Mouse (Mus musculus) layer of hippocampus, adult 2 months (tissue): ENCODE results near the gene Atp23. TPM values are rescaled to one million over a fixed set of nuclear protein-coding genes. Genes with fewer than 3 reads are reported as not detected.

Experiments
- DNase-seq, 2 experiments: peaks; one replicate each; pipeline ENCODE4 v3.0.0; 2022; ENCODE audit warnings: low spot score in 2 of 2
- H3K27ac ChIP-seq: fragments of 200-600 bp; 2 replicates; pipeline ENCODE4 v1.8.1; 2022
- H3K4me3 ChIP-seq: fragments of 200-600 bp; 2 replicates; pipeline ENCODE4 v1.8.1; 2022; ENCODE audit warnings: mild to moderate bottlenecking
- CTCF ChIP-seq: fragments of 200-600 bp; conservative IDR thresholded peaks from 2 replicates; pipeline ENCODE4 v1.8.1; 2022; ENCODE audit warnings: antibody characterized with exemption, mild to moderate bottlenecking, moderate library complexity
- total RNA-seq, 2 experiments: library from RNA; stranded (reverse); gene quantifications; 2 replicates each; pipeline ENCODE4 v1.2.3; 2021

The Atp23 gene
- total RNA-seq, 2 experiments from 2014 or later: 9.0 to 10.0 TPM

- DNase-seq: no peak
- H3K27ac ChIP-seq: no peak overlapping the region
- peak; percentile 13; the same call in 1 of the 2 replicates for TF ChIP-seq CTCF
- H3K4me3 ChIP-seq: no peak overlapping the region
Measured at GRCm38 (mm10) chr10:126895891-126896290, 5.3 kb downstream of the Atp23 start.

DNA sequence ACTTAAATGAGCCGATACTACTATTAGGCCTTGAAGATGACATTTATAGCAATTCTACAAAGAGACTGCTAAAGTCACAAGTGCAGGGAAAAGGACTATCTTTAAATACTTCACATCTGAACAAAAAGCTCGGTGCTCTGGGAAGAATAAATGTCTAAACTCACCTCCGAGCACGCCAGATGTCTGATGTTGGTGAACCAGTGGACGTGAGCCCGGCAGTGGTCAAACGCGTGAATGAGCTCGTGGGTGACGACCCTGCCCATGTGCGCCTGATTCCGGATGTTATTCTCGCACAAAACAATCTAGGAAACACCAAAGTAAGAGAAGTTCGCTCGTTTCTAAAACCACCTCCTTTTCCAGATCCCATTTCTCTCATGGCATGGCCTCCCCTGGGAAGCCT, 7.1 kb downstream of the Atp23 start:
- Histone ChIP-seq H3K4me3 (no peak overlapping the region), H3K27ac (no peak overlapping the region)
- DNase-seq: no peak
- TF ChIP-seq CTCF: no peak

DNA sequence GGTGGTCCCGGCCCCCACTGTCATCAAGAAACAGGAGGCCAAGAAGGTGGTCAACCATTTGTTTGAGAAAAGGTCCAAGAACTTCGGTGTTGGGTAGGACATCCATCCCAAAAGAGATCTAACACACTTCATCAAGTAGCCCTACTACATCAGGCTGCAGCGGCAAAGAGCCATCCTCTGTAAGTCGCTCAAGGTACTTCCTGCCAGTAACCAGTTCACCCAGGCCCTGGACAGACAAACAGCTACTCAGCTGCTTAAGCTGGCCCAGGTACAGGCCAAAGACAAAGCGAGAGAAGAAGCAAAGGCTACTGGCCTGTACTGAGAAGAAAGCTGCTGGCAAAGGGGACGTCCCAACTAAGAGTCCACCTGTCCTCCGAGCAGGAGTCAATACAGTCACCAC, 8.0 kb downstream of the Atp23 start:
- Histone ChIP-seq H3K27ac (no peak overlapping the region), H3K4me3 (no peak overlapping the region)
- no peak for DNase-seq
- TF ChIP-seq CTCF: no peak

GRCm38 (mm10) chr10:126873755-126874154, 27.4 kb downstream of the Atp23 start:
- no peak for TF ChIP-seq CTCF
- Histone ChIP-seq H3K27ac (no peak overlapping the region), H3K4me3 (no peak overlapping the region)
- no peak for DNase-seq

DNA sequence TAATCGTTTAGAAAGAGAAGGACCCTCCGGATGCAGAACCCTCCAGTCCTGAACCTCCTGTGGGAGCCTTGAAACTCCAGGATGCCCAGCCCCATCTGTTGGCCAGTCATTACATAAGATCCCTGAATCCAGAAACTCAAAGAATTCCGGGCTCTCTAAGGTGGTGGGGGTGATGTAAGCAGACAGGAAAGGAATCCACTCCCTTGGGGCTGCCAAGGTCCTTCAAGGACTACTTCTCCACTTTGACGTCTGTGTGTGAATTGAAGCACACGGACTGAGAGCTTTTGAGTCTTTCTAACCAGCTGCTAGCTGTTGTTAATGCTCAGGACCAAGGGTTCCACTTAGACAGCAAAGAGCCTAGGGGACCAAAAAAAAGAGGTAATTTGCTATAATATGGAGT, 28.9 kb downstream of the Atp23 start:
- H3K27ac ChIP-seq: no peak overlapping the region
- DNase-seq: no peak
- no peak overlapping the region for H3K4me3 ChIP-seq
- TF ChIP-seq CTCF: no peak

DNA sequence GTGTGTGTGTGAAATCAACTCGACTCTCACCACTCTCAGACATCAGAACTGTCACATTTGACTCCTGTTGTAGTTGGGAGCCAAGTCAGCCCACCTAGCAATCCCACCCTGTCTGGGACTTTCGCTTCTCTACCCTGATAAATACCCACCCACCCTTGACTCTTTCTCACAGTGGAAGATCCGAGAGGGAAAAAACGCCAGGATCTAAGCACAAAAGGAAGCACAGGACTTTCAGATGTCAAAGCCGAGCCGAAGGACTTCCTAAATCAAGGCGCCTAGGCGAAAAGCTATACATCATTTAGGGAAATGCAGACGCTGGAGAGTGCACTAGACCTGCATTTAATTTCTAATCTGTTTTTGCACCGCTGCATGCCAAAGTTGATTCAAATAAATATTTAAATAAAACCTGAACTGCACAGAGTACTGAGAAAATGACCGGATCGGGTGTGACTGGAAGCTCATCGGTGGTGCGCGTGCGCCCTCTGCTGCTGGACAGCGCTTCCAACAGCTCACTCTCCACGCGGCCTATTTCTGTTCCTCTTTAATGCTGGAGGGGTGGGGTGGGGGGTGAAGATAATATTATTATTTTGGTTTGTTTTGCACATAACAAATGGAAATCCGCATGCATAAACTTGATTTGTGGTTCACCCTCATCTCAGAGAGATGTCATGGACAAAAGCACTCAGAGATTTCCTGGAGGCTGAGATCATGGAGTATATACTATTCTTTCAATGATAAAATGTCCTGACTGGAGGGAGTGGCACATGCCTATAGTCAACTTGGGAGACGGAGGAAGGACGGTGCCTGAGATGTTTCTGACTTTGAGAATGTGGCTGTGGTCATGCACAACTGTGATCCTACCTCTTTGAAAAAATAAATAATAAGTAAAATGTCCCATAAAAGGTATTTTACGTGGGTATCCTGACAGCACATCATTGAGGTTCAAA, 31.5 kb downstream of the Atp23 start:
- peak; percentile 93 for TF ChIP-seq CTCF
- Histone ChIP-seq H3K4me3 (peak overlapping the region; percentile 58), H3K27ac (peak overlapping the region; percentile 21; the same call in 1 of the 2 replicates)
- DNase-seq: peak; percentile 74 to 86

DNA sequence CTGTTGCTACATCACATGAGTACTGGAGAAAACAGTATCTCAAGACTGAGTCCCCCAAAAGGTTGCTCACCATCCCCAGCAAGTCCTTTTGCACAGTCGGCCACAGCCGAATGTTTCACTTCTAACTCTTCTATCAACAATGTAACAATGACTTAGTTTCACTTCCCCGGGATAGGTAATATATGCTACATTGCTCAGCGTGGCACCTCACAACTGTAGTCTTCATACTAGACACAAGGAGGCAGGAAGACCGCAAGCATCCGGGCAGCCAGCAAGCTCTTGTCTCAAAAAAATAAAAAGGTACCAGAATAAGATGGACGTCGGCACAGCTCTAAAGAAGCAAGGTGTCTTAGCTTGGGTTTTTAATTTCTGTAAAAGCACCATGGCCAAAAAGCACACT, 35.9 kb downstream of the Atp23 start:
- no peak overlapping the region for H3K4me3 ChIP-seq
- no peak for DNase-seq
- no peak overlapping the region for H3K27ac ChIP-seq
- TF ChIP-seq CTCF: no peak

- no peak for TF ChIP-seq CTCF
- no peak for DNase-seq
- Histone ChIP-seq H3K27ac (peak overlapping the region; percentile 53; the same call in 1 of the 2 replicates), H3K4me3 (peak overlapping the region; percentile 39)
Measured at GRCm38 (mm10) chr10:126862193-126862592, 39.0 kb downstream of the Atp23 start.

GRCm38 (mm10) chr10:126853286-126853685, 47.9 kb downstream of the Atp23 start:
- no peak overlapping the region for H3K27ac ChIP-seq
- DNase-seq: peak in 1 of 2 experiments; percentile 36
- H3K4me3 ChIP-seq: no peak overlapping the region
- peak; percentile 80 for TF ChIP-seq CTCF

- H3K27ac ChIP-seq: peak overlapping the region; percentile 95
- DNase-seq: peak; percentile 56 to 73
- TF ChIP-seq CTCF: no peak
- peak overlapping the region; percentile 45 for H3K4me3 ChIP-seq
Measured at GRCm38 (mm10) chr10:126845309-126845911, 55.7 kb downstream of the Atp23 start.

DNA sequence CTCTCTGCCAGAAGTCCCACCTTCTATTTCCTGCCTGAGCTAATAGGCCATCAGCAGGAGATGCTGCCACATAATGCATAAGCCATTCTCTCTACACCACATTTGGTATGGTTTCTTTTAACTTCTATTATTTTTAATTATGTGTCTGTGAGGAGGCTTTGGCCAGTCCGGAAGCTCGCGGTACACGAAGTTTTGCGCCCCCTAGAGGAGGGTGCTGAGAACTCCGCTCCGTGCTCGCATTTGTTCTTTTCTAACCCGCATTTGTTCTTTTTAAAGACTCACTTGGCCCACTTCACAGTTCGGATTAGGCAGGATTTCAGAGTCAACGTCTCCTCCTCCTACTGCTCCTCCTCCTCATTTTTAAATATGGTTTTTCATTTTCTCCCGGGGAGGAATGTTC, 56.5 kb downstream of the Atp23 start:
- Histone ChIP-seq H3K27ac (peak overlapping the region; percentile 95), H3K4me3 (peak overlapping the region; percentile 45; the same call in 1 of the 2 replicates)
- TF ChIP-seq CTCF: peak; percentile 88
- peak; percentile 68 to 78 for DNase-seq

DNA sequence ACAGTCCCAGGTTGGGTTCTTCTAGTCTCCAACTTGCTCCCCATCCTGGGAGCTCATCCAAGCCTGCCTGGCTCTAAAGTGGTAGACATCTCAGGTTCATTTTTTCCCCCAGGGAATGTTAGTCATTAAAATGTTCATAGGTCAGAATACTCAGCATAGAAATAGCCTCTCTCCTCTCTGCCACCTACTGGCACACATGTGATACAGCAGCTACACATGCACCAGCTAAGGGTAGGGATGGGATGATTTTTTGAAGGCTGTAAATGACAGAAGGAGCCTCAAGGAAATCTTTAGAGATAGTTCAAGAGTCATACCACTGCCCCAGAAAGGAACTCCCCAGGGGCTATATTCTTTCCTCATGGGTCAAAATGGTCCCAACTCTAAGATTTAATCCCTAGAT, 60.9 kb downstream of the Atp23 start:
- Histone ChIP-seq H3K4me3 (no peak overlapping the region), H3K27ac (no peak overlapping the region)
- TF ChIP-seq CTCF: peak; percentile 40
- no peak for DNase-seq

DNA sequence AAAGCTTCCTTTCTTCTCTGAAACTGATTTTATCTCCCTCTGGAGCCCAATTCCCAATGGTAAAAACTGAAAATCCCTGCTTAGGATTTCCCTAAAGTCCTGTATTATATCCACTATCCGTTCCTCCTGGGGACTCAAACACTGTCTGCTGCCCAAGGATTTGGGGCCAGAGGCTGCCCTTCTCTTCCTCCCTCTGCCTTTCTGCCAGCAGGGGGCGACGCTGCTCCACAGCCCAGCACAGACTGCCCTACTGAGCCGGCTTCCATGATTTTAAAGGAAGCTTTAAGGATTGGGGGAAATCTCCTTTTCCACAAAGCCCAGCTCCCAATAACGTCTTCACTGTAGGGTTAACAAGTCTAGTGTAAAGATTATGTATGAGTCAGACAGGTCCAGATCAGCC, 68.1 kb downstream of the Atp23 start:
- peak in 1 of 2 experiments; percentile 62 for DNase-seq
- 0 out of 2 replicates have a peak overlapping the region, but pooled peaks have one; percentile 48 for H3K27ac ChIP-seq
- peak; percentile 87 for TF ChIP-seq CTCF
- H3K4me3 ChIP-seq: no peak overlapping the region
